Mouse (Mus musculus) v-Abl transformed pro-B cells (cell line): Measurements from ENCODE around the gene B3galt2.

ENCODE experiments used
- in situ Hi-C, 2 experiments: fragments of 400-800 bp; cut with MboI; formaldehyde crosslinking; loops; one replicate each; pipeline ENCODE4 v1.15.1; 2025; ENCODE audit not compliant: unreplicated experiment in 2 of 2

Gene B3galt2

DNA sequence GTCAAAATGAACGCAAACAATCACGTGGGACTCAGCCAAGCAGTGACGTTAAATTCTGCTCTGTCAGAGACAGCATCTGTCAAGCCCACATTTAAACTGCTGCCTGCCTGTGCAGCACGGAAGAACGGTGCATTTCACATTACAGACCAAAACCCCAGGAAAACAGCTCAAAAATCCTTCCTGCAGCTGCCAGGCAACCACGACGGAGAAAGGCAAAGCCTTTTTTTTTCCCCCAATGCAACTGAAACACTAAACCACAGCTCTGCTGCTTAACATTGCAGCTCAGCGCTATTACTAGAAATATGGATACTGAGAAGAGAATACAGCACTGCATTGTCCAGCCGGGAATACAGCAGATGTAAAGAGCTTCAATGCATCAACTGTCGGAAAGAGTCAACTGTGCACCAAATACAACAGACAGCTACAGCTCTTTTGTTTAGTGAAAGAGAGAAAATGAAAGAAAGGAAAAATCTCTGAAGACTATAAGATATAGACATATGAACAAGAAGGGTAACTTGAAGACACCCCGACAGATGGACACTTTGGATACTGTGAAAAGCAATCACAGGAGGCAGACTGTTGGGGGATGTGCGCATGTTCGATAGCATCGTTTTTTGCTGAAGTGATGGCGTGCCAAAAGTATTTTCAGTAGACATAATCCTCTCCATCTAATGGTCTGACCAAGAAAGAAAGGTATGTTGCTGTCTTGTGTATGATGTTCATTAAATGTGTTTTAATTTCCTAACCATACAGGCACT is at the start of gene B3galt2:
Gene B3galt2 (plus strand): TSS at position 15 of the 758 bp plus-strand sequence.
- in situ Hi-C loops: loop anchor here in 1 of 2 experiments (5.0 to 10.0 kb wide), 2 partner anchors 746 to 839 kb away; no protein-coding TSS in a partner anchor

DNA sequence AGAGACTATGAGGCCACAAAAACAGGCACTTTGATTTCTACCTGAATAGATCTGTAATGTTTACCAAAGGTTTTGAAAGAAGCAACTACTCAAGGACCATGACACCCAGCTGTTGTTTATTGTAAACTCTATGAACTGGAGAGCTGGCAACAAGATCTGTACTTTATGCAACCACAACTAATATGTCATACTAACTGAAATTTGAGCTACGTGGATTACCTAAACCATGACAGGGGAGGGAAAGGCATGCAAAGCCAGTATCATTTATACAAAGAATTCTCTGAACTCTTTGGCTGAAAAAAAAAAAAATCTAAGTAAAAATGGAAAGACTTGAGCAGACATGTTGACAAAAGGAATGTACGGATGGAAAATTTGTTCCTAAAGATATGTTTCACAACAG is 43.6 kb upstream of the B3galt2 start:
- in situ Hi-C loops: no loop called here

DNA sequence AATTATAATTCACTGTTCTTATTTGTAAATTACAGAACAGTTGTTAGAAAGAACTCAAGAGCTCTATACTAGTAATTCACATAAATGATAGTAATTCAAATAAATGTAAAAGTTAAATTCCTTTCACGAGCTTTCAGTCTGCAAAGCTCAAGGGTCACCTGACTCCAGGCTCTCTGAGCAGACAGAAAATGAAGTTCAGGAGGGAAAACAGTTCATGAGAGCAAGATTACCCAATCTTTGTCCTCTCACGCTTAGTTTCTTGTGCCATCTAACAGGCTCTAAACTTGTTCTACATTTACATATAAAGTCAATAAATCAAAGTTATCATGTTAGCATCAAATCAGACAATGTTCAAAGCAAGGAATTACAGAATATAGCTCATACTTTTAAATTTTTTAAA is 31.6 kb upstream of the B3galt2 start:
- in situ Hi-C loops: no loop called here

DNA sequence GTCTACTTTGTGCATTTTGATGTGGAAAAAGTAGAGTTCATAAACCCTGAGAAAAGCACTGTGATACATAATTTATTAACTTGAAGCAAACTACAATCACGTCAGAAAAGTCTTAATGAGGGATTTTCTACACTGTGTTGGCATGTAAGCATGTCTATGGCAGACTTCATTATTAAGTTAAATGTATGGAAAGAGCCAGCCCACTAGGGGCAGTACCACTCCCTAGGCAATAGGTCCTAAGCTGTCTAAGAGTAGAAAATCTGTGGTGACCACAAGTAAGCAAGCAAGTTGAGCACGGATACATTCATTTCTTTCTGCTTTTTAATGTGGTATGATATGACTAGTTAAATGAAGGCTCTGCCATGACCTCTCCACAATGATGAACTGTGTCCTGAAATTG is 27.6 kb upstream of the B3galt2 start:
- in situ Hi-C loops: no loop called here

DNA sequence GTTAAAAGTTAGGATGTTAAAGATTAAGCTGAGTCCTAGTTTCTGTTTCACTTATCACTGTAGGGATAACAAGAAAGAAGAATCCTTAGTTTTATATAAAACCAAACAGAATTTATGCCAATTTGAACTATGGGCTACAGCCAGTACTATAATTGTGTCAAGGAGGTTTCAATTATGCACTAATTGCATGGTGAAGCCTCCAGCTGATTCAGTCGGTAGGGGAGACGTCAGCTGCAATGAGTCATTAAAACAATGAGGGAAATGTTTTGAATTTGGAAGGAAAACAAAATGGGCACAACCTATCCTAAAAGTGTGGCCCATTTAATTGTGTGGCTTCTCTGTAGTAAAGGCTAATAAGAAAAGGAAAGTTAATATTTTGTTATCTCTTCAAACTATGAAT is 20.7 kb upstream of the B3galt2 start:
- in situ Hi-C loops: no loop called here

DNA sequence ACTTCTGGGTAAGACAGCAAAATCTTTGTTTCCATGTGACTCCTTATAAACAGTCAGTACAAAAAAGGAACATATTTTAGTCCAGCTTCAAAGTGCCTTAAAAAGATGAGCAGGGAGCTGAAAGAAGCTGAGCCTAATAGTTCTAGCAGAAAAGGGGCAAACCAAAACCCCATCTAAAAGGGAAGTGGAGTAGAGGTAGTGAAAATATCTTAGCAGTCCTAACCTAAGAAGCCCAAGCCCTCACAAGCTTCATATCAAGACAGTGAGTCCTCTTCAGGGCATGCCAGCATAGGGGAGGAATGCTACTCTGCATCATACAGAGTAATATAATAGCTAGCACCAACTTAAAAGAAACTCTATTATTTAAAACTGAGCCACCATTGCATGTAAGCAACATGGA is 18.5 kb upstream of the B3galt2 start:
- in situ Hi-C loops: no loop called here

DNA sequence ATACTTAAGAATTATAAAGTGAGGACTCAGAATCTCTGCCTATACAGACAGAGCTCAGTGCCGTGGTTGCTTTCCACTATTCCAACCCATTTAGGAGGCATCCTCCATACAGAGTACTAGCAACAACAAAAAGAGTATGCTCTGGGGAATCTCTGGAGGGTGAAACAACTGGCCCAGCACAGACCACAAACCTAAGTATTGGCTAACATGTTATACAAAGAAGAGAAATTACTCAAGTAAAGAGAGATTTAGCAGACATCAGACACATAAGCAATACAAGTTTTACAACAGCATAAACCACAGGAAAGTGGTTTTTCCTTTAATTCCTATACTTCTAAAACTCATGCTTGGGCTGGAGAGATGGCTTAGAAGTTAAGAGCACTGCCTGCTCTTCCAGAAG is 17.8 kb upstream of the B3galt2 start:
- in situ Hi-C loops: no loop called here

DNA sequence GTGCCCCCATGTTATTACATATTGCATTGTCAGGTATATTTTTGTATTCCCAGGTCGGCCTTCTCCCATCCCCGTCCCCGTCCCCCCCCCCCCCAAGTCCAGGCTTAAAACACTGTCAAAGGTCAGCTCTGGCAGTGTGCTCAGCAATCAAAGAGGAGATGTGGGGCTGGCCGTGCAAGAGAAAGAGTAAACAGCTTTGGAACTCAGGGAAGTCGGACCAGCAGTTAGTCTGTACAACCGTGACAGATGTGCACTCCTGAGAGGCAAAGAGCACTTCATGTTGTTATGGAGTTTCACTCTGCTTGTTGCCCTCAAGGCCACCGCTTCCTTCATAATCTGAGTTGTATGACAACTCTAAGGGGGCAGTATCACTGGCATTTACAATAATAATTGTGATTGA is 9.1 kb upstream of the B3galt2 start:
- in situ Hi-C loops: no loop called here

DNA sequence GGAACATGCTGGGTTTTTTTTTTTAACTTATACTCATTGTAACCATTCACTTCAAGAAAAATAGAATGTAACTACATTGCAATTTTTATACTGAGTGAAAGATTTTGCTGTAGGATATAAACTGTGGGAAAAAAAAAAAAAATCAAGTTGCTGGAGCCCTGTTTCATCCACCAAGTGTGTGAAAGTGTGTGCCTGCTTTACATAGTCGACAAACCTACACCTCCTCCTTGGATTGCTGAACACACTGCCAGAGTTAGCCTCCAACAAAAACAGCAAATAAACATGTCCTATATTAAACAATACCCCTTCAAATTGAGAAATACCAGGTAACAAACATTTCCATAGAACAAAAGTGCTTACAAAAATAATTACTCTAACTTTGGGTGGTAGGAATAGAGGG is 8.1 kb upstream of the B3galt2 start:
- in situ Hi-C loops: no loop called here

DNA sequence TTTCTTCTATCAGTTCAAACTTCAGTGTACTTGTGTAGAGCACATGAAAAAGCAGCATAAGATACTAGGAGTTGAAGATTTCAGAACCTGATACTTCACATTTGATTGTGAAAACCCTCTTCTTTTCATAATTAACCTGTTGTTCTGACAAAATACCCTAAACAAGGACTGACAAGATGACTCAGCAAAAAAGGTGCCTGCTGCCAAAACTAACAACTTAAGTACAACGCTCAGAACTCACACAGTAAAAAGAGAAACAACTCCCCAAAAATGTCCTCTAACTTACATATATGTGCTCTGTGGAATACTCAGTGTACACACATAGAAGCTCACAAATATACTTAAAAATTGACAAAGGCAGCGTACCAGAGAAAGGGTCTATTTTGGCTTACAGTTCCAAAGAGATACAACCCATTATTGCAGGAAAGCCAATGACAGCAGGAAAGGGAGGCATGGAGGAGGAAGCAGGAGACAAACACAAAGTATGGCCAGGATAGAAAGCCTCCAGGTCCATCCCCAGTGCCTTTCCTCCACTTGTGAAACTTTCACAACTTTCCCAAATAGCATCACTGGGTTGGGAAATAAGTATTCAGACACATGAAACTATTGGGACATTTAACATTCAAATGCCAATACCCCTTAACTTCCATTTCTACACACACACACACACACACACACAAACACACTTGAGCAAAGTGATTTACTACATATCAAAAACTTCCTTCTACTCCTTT is 7.4 kb upstream of the B3galt2 start:
- in situ Hi-C loops: no loop called here

DNA sequence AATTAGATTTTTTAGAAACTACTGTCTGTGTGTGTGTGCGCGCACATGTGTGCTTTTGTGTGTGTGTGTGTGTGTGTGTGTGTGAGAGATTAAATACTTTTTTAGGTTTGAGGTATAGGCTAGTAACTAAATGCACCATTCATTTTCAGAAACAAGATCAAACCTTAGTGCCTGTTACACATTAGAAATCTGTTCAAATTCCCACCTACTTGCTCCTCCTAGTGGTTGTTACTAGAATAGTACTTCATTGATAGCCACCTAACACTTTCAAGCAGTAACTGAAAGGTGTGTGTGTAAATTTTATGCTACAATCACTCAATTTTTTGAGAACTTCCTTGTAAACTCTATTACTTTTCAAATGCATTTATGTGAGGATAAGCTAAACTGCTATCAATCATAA is 3.8 kb downstream of the B3galt2 start:
- in situ Hi-C loops: loop anchor here in 1 of 2 experiments (5.0 to 10.0 kb wide), 2 partner anchors 749 to 842 kb away; no protein-coding TSS in a partner anchor

DNA sequence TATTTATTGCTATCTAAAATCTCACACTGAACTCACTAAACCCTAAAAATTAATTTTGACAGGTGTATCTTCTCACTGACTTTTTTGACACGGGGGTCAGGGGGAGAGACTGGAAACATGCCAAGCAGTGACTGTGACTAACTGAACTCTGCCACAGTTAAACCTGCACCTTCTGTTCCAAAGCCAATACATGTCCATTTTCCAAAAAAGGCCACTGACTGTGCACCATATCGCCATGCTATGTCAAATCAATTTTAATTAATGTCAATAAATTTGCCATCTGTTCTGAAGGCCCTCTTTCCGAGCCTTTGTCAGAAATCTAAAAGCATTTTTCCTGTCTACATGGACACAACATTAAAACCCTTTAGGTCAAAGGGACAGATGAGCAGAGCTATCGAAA is 4.9 kb downstream of the B3galt2 start:
- in situ Hi-C loops: loop anchor here in 1 of 2 experiments (10.0 kb wide), 1 partner anchor 751 kb away; no protein-coding TSS in a partner anchor

DNA sequence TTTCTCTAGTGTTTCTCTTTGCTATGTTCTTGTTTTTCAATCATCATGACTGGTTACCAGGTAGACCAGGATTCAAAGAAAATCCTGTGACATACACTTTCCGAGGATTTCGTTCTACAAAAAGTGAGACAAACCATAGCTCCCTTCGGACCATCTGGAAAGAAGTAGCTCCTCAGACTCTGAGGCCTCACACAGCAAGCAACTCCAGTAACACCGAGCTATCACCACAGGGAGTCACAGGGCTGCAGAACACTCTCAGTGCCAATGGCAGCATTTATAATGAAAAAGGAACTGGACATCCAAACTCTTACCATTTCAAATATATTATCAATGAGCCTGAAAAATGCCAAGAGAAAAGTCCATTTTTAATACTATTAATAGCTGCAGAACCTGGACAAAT is 5.8 kb downstream of the B3galt2 start:
- in situ Hi-C loops: loop anchor here in 1 of 2 experiments (10.0 kb wide), 1 partner anchor 751 kb away; no protein-coding TSS in a partner anchor

DNA sequence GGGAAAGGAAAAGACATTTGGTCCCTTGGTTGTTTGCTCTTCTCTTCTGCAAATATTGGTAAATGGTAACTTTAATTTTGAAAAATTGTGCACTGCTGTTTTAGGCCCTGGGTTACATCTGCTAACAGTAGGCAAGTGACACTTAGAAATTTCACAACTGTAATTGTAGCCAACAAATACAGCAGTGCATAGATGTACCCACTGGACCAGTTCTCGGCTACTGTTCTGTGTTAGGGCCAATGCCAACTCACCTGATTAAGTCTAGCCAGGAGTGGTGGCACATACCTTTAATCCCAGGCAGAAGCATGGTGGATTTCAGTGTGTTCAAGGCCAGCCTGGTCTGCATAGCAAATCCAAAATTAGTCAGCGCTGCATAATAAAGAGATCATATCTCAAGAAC is 9.9 kb downstream of the B3galt2 start:
- in situ Hi-C loops: loop anchor here (25.0 kb wide), 4 partner anchors 1488 to 1913 kb away; no protein-coding TSS in a partner anchor

DNA sequence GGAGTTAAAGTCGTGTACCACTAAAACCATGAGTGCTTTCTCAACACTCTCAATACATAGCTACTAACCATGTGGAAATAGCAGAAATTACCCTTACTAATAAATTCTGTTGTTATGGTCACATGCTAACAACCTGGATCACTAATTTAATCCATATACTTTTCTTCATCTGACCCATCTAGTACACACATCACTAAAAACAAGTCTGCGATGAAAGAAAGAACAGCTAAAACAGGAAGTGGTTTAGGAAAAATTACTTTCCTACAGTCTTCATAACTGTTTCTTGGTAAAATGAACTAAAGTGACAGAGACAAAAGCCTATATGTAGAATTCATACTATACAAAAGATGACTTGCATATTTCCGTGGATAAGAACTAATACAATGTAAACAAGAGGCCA is 13.2 kb downstream of the B3galt2 start:
- in situ Hi-C loops: loop anchor here (25.0 kb wide), 4 partner anchors 1491 to 1916 kb away; no protein-coding TSS in a partner anchor

DNA sequence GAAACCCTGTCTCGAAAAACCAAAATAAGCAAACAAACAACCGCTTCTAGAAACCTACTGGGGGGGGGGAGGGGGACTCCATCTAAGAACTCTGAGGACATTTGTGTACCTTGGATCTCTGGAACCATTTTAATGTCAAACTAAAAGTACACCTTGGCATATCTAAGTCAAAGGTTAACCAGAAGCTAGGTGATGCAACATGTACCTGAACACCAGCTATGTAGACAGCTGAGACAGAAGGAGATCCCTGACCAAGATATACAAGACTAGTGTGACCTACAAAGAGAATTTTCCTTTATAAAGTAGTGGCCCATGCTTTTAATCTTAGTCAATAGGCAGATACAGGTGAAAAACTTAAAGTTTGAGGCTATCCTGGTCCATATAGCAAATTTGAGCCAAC is 22.7 kb downstream of the B3galt2 start:
- in situ Hi-C loops: loop anchor here (25.0 kb wide), 4 partner anchors 1501 to 1926 kb away; no protein-coding TSS in a partner anchor

DNA sequence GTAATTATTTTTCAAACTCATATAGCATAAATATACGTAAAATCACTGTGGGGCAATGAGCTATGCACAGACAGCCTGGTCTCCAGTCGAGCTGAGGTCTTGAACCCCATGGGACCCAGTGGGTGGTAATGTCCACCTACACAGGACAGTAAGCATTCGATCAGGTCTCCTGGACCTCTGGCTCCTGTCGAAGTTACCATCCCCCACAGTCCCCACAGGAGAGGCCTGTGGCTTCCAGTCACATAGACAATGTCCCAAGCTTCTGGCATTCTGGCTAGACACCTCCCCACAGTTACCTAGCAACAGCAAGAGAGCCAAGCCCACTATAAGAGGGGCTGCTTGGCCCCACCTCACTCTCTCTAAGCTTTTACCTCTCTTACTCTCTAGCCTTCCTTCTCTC is 24.3 kb downstream of the B3galt2 start:
- in situ Hi-C loops: loop anchor here (25.0 kb wide), 4 partner anchors 1502 to 1927 kb away; no protein-coding TSS in a partner anchor

DNA sequence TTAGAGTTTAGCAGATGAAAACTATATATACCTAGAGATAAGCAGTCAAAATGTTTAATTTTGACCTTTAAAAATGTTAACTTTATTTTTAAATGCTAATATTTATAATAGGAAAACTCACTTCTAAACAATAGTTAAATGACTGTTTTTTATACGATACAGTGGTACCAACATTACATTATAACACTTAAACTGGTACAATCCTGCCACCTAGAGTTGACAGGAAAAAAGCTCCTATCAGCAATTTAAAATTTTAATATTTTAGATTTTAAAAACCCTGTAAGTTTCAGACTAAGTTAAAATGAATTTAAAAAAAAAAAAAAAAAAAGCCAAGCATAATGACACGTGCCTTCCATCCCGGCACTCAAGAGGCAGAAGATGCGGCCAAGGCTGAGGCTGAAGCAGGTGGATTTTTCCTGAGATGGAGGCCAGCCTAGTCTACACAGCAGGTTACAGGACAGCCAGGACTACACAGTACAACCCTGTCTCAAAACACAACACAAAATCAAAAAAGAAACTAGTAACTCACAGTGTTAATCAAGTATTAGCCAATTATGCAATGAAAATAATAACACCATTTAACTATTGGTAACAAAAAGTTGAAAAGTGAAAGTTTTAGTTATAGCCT is 35.4 kb downstream of the B3galt2 start:
- in situ Hi-C loops: no loop called here

DNA sequence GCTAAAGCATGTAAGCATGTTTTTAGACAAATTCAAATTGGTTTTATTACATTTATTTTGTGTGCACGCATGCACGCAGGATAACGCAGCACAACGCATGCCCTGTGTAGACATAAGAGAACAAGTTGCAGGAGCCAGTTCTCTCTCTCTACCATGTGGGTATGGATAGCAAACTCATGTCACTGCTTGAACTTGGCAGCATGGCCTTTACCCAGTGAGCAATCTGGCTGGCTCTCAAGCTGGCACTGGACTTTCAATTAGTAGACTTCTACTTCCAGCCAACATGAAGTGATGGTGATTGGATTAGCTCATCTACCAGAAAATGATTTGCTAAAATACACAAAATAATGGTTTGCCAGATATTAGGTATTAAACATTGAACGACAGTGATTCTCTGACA is 40.6 kb downstream of the B3galt2 start:
- in situ Hi-C loops: no loop called here

DNA sequence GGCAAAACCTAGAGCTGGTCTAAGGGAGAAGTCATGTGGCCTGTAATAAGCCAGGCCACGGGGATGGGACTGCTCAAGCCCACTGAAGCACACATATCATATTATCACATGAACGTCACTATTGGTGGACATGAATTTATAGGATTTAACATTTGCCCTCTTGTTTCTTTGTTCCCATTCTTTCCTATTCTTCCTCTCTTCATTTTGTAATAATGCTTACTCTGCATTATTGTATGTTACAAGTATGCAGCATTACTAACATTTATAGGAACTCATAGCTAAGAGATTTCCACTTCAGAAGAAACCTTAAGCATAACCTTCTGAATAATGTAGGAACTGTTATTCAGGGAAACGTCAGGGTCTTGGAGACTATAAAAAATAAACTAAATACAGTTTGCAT is 44.4 kb downstream of the B3galt2 start:
- in situ Hi-C loops: no loop called here

DNA sequence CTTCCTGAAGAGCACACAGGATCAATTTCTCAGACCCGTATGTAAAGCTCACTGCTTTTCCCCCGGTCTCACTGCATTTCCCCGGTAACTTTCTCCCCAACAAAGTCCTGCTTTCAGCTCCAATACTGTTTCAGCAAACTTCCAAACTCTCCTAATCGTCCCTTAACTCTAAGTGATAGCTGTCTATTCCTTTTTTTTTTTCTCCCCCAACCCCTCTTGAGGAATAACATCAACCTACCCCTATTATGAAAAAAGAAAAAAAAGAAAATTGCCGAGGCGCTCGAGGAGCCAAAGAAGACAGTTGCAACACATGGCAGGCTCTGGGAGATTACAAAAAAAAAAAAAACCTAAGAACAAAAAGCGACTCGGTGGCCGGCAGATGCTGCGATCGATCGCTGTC is 61.3 kb downstream of the B3galt2 start:
- in situ Hi-C loops: loop anchor here (5.0 kb wide), 1 partner anchor 36 kb away; no protein-coding TSS in a partner anchor
